Mouse (Mus musculus): ENCODE results near the gene Tomm40l.
A peak's percentile ranks its signal among the peaks of the same experiment; 100 is the strongest.

Gene Tomm40l

DNA sequence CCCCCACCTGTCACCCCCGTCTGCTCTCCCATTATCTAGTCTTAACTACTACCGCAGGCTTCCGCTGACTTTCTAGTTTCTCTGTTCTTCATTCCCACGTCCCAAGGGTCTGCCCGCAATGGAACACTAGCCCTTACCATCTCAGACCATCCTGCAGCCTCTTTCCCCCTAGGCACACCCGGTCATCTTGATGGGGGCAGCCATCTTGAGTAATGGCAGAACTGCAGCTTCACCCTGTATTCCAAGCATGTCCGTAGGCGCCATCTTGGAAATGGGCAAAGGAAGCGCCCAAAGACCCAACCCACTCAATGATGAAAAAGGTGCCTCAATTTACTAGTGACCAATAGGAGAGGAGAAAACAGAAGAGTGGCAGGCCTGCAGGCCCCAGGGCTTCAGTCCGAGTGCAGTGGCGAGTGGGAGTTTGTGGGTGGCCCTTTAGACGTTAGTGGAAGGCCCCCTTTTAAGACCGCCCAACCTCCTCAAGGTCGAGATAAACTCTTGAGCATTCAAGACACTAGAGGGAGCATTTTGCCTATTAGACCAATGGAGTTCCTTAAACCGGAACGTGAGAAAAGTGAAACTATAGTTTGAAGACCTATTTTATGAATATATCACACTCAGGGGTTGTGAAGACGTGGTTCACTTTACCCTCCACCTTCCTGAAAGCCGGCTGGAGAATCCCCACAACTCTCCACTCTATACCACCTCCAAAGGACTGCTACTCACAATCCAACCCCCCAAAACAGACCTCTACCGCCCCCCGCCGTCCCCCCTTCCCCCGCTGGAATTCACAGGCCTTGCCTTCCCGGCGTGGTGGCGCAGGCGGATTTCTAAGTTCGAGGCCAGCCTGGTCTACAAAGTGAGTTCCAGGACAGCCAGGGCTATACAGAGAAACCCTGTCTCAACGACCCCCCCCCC is at the start of gene Tomm40l:
Gene Tomm40l (minus strand): TSS at position 277 of the 918 bp plus-strand sequence.
- DNase-seq = peak; percentile 97

DNA sequence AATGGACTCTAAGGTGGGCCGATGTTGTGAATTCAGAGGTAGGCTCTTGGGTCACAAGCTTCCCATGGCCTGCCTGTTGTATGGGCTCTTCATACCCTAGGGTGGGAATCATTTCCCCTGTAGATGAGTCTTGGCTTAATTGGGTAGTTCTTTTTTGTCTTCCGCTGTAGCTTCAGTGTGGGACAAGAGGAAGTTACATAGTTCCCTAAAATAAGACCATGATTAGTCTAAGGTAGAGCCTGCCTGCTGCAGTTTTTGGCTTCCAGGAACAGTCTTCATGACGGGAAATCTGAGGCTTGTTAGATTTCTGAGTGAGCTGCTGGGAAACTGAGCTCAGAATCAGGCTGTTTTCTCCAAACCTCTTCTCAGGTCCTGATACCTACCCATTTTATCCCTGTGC is 49.8 kb upstream of the Tomm40l start:
- no peak for DNase-seq

DNA sequence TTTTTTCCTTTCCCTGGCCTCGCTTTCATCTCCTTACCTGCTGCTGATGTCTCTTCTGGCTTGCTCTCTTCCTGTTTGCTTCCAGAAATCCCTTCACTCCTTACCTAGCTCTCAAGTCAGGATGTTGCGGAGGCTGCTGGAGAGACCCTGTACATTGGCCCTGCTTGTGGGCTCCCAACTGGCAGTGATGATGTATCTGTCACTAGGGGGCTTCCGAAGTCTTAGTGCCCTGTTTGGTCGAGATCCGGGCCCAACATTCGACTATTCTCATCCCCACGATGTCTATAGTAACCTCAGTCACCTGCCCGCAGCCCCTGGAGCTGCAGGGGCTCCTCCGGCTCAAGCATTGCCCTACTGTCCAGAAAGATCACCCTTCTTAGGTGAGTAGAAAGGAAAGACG is 49.3 kb upstream of the Tomm40l start:
- no peak for DNase-seq

DNA sequence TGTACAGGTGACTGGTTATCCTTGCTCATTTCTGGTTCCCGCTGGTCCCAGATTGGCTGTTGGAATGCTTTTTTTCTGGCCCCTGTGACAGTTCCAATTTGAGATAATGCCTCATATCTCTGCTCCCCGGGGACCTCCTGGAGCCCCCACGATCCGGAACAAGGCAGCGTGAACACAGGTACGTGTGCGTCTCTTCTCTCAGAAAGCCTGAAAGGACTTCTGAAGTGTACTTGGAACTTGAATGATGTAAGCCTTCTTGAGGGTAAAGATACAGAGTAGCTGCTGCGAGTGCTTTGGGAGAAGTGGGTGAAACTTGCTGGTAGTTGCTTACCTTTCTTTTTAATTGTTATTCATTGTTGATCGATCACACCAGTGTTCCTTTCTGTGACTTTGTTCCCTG is 48.9 kb upstream of the Tomm40l start:
- no peak for DNase-seq

DNA sequence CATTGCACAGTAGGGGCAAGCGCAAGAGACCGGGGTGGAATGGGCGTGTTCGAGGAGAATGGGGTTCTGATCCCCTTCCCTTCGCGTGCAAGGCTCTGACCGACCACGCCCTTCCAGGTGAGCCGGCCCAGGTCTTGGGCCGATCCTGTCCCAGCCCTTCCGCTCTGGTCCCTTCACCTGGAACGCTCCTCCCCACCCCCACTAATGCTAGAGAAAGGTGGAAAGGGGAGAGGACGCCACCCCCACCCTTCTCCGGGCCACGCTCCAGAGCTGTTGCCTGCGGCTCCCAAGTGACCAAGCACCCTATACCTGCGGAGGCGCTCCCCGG is 48.2 kb upstream of the Tomm40l start:
- DNase-seq = peak; percentile 44

DNA sequence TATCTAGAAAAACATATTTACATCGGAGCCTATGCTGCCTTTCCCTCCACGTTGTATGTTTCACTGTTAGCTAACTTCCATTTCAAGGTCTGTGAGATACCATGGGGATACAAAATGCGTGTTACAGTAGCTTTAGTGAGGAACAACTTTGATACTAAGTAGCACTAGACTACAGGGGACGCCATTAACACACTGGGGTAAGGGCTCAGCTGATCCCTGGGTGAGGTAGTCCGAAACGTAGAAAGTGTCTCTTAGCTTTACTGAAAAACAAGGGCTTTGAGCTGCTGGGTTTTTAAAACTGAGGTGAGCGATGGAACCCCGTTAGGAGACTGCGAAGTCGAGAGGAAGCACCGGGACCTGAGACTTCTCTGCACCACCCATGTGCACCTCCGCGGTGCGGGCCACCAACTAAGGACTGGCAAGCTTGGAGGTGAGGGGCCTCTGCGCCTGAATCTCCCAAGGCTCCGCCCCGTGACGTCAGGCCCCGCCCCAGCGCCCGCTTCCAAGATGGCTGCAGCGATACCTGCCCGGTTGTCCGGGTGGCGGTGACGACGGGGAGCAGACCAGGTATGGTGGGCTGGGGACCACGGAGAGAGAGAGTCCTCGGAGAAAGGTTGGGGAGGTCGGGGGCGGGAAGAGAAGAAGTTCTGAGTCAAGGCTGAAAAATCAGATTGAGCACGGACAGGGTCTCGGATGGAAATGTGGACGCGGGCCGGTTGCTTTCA is 47.7 kb upstream of the Tomm40l start, which contains the start of gene B4galt3:
Gene B4galt3 (plus strand): TSS at position 481 of the 725 bp plus-strand sequence.
- peak; percentile 95 for DNase-seq

DNA sequence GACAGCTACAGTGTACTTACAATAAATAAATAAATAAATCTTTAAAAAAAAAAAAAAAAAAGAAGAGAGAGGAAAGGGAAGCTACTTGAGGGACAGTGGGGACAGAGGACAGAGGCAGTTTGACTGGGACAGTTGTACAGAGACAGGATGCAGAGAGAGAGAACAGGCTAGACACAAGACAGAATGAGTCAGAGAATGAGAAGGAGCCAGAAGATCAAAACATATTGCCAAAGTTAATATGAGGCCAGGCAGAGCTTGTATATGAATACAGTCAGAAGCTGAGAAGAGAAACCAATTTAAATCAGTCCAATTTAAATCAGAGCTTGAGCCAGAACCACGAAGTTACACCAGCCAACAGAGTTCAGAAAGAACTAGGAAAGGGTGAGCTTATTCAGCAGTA is 46.0 kb upstream of the Tomm40l start:
- no peak for DNase-seq

DNA sequence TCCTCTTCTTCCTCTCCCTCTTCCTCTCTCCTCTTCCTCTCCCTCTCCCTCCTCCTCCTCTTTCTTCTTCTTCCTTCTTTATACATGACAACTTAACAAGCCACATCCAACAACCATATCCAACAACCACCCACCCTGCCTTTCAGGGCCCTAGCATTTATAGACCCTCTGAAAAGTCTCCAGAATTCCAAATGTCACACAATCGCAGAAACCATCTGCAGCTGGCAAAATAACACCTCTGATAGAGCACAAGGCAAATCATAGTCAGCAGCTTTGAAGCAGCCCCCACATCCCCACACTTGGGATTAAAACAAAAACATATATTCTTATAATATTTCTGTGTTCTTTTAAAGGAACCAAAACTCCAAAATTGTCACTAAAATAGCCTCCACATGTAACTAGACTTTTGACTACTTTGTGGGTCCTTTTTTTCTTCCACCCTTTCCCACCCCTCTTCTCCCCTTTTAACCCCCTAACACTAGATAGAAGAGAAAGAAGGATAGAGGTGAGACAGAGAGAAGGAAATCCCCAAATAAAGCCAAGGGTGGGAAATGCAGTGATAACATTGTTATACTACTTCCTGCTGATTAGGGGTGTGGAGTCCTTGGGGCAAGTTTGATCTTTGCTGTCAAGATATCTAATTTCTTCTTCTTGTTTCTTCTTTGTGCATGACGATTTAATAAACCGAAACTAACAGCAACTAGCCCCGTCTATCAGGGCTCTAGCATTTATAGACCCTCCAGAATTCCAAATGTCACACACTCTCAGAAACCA is 43.8 kb upstream of the Tomm40l start:
- no peak for DNase-seq

DNA sequence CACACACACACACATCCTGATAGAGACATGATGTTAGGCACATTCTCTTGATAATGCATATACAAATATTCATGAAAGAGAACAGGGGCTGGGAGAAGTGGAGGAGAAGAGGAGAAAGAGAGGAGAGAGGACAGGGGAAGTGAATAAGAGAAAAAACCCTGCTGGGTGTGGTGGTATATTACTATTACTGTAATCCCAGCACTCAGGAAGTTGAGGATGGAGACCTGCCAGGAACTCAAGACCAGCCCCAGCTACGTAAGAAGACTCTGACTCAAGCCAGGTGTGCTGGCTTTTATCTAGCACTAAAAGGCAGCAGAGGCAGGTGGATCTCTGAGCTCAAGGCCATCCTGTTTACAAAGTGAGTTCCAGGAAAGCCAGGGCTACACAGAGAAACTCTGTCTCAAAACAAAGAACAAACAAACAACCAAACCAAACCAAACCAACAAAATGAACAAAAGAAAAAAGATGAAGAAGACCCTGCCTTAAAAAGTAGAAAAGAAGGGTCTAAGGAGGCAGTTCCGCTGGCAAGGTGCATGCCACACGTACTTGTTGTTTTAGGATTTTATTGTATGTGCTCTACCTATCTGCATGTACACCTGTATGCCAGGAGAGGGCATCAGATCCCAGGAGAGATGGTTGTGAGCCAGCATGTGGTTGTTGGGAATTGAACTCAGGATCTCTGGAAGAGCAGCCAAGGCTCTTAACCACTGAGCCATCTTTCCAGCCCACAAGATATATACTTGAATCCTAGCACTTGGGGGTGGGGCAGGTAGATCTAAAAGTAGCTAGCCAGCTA is 41.5 kb upstream of the Tomm40l start:
- DNase-seq = no peak

DNA sequence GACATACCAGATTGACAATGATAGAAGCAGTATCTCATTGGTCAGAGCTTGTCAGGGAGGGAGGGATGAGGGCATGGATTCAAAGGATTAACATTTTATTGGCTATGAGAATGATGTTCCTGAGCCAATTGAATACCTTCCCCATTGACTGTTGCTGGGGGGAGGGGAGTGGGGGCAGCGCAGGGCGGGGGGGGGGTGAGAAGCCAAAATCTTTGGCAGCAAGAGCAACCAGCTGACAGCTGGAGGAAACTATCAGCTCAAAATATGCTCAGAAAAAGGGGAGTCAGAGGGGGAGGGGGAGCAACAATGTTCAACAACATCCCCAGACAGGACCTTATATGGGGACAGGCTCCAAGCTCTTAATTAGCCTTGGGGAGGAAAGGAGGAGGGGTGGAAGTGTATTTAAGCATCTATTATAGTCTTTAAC is 40.9 kb upstream of the Tomm40l start:
- DNase-seq = peak; percentile 59

DNA sequence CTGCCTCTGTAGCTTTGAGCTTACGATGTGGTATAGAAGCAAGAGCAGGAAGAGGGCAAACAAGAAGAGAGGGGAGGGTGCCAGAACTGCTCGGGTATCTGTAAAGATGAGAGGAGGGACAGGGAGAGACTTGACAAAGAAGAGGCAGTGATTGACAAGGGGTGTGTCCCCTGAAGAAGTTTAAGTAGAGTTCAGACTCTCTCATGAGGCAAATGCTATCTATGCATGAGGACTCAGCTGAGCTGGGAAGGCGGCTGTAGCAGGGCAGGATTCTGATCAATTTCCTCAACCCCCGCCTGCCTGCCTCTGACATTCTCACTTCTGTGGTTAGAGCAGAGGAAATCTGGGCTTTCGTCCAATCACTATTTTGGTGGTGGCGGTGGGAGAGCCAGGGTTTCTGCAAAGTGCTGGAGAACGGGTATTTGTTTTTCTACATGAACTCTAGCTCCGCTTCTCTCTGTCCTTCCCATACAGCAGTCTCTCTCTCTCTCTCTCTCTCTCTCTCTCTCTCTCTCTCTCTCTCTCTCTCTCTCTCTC is 40.3 kb upstream of the Tomm40l start:
- peak; percentile 44 for DNase-seq

DNA sequence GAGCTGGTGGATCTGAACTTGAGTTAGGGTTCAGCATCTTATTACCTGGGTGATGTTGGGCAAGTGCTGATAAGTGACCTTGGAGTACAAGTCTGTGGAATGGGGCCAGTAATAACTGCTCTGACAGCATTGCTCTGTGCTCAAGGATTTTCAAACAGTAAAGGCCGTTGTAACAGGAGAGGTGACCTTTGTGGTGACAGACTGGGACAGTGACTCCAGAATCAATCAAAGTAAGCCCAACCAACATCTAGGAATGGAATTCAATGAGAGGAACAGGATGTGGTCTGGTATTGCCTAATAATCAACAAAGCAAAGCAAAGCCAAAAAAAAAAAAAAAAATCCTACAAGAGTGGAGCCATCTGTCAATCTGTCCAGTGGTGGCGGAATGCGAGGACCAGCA is 38.0 kb upstream of the Tomm40l start:
- no peak for DNase-seq

DNA sequence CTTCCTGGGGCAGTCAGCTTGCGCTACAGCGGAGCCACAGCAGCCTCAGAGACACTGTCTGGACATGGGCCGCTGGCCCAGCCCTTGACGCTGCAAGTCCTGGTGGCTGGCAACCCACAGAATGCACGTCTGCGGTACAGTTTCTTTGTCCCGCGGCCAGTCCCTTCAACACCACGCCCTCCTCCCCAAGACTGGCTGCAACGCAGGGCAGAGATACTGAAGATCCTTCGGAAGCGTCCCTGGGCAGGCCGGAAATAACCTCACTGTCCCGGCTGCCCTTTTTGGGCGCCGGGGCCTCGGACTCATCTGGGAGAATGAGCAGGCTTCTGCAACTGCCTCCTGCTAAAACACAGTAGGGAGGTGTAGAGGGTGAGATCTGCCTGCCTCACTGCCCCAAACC is 36.6 kb upstream of the Tomm40l start:
- no peak for DNase-seq

DNA sequence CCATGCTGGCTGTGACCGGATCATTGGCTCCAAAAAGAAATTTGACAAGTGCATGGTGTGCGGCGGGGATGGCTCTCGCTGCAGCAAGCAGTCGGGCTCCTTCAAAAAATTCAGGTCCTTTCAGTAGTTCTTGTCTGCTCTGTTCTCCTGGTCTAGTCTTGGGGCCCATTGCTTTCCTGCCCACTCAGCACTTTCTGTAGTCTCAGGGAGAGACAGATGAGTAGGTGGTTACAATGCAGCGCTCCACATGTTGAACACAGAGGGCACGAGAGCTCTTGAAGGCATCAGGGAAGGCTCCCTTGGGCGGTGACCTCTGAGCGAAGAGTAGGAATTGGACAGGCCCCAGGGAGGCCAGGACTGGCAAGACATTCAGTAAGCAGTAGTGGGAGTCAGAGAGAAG is 35.5 kb upstream of the Tomm40l start:
- no peak for DNase-seq

DNA sequence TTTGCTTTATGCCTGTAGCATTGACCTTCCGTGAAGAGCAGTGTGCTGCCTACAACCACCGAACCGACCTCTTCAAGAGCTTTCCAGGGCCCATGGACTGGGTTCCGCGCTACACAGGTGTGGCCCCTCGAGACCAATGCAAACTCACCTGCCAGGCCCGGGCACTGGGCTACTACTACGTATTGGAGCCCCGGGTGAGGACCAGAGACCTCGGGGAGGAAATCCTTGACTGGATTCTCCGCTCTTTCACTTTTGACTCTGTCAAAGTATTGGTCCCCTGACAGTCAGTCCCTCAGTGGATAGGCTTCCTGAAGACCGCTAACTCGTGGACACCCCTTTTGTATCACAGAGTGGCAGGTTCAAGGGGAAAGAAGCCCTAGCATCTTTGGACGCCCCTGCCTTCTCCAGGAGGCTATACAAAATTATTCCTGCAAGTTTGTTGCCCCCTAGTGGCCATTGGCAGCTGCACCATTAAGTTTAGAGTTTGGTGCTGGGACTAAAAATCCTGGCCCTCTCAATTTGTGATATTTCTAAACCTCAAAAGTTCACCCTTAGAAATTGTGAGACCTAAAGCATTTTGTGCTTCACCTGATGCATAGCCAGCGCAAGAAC is 34.7 kb upstream of the Tomm40l start:
- peak; percentile 87 for DNase-seq

DNA sequence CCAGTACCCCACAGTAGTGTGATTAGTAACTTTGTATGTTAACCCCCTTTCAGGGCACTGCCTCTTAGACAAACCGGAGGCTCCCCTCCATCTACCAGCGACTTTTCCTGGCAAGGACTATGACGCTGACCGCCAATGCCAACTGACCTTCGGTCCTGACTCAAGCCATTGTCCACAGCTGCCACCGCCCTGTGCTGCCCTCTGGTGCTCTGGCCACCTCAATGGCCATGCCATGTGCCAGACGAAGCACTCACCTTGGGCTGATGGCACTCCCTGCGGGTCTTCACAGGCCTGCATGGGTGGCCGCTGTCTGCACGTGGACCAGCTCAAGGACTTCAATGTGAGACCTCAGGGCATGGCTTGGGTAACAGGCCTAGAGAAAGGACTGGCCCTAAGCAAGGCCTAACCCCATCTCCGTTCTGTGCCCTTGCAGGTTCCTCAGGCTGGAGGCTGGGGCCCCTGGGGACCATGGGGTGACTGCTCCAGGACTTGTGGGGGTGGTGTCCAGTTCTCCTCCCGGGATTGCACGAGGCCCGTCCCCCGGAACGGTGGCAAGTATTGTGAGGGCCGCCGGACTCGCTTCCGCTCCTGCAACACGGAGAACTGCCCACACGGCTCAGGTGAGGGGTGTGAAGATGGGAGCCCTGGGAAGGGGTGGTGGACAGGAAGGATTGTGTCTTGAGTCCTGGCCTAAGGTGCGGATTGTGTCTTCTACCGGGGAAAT is 33.9 kb upstream of the Tomm40l start:
- no peak for DNase-seq

DNA sequence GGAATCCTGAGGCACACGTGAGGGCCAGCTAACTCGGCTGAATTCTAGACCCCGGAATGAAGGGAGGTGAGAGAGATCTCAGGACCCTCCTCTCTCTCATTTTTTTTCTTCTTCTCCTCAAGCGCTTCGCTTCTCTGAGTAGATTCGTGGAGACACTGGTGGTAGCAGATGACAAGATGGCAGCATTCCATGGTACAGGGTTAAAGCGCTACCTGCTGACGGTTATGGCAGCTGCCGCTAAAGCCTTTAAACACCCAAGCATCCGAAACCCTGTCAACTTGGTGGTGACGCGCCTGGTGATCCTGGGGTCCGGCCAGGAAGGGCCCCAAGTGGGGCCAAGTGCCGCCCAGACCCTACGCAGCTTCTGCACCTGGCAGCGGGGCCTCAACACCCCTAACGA is 30.1 kb upstream of the Tomm40l start:
- DNase-seq = no peak

DNA sequence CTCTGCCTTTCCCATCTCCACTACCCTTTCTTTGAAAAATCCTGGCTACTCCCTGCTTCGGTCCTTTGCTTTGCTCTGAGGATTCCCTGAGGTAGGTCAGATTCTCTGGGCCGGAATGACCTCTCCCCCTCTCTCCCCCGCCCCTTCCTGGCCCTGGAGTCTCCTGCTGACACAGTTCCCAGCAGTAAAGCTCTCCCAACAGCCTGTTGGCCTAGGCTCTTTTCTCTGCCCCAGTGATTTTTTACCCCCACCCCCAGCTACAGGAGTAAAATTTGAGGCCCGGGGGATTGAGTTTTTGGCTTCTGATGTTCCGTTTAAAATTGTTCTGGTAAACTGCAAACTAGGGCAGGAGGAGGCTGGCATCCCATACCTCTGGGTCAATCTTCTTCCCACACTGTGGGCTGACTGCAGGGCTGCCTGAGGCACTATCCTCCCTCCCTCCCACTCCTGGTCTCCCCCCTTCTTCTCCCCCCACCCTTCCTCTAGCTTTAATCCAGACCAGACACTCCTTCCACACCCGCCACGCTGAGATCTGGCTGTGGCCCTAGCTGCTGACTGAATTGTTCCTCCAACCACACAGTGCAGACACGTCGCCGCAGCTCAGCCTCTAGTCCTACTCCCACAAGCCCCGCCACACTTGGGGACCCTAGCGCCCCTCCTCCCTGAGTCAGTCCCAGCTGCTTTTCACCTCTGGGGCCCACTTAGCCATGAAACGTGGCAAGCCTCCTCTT is 29.4 kb upstream of the Tomm40l start:
- peak; percentile 74 for DNase-seq

DNA sequence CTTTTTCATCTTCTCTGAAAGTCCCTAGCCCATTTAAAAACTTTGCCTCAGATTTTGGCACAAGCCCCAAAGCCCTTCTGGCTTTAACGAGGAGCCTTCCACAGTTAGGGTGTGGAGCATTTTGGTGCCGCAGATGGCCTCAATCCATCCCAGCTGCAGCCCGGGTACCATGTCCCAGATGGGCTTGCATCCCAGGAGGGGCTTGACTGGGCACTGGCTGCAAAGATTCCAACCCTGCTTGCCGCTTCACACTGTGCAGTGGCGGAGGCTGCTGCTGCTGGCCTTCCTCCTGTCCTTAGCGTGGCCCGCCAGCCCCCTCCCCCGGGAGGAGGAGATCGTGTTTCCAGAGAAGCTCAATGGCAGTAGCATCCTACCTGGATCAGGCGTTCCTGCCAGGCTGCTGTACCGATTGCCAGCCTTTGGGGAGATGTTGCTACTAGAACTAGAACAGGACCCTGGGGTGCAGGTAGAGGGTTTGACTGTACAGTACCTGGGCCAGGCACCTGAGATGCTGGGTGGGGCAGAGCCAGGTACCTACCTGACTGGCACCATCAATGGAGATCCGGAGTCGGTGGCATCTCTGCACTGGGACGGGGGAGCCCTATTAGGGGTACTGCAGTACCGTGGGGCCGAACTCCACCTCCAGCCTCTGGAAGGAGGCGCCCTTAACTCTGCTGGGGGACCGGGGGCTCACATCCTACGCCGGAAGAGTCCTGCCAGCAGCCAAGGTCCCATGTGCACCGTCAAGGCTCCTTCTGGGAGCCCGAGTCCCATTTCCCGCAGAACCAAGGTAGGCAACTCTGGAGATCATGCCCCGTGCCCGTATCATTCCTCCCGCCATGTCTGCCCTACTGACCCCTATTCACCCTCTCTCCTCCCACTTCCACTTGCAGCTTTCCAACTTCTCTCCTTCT is 28.6 kb upstream of the Tomm40l start, which contains the start of gene Ndufs2:
Gene Ndufs2 (minus strand): TSS at position 709 of the 914 bp plus-strand sequence.
- DNase-seq = peak; percentile 60
